Mouse (Mus musculus) olfactory bulb, adult 2 months (tissue): ENCODE results near the gene Fosl2. TPM values are rescaled to one million over a fixed set of nuclear protein-coding genes. Genes with fewer than 3 reads are reported as not detected.

ENCODE experiments used
- H3K27ac ChIP-seq: fragments of 200-500 bp; 2 replicates; pipeline ENCODE4 v1.5.1; 2012; ENCODE audit warnings: low read depth, low read length; ENCODE audit not compliant: insufficient read depth
- H3K4me1 ChIP-seq: fragments of 200-500 bp; 2 replicates; pipeline ENCODE4 v1.6.1; 2012; ENCODE audit warnings: low read length; ENCODE audit not compliant: control insufficient read depth, insufficient read depth
- H3K4me3 ChIP-seq: fragments of 200-500 bp; 2 replicates; pipeline ENCODE4 v1.5.1; 2012; ENCODE audit warnings: mild to moderate bottlenecking, low read depth, low read length, moderate library complexity; ENCODE audit not compliant: insufficient read depth
- CTCF ChIP-seq: fragments of 200-500 bp; IDR thresholded peaks from 2 replicates; pipeline ENCODE4 v1.5.1; 2012; ENCODE audit warnings: low read depth, mild to moderate bottlenecking, low read length, moderate library complexity; ENCODE audit not compliant: insufficient read depth
- POLR2A ChIP-seq: fragments of 200-500 bp; IDR thresholded peaks from 2 replicates; pipeline ENCODE4 v1.6.1; 2012; ENCODE audit warnings: mild to moderate bottlenecking, low read depth, low read length, moderate library complexity; ENCODE audit not compliant: insufficient read depth
- WGBS: fragments of 180-500 bp; shearing (Covaris S2); methylation state at CpG from one replicate; pipeline ENCODE4 v1.1.7; 2018; 5-methylcytosine and 5-hydroxymethylcytosine counted together
- polyA plus RNA-seq: library from polyadenylated mRNA; stranded (reverse); fragments of >200 nt; gene quantifications from 2 replicates; pipeline ENCODE4 v1.2.4, GENCODE M21; 2012; ENCODE audit warnings: low replicate concordance; ENCODE audit not compliant: missing spikeins, insufficient read depth, insufficient read length

Fosl2 gene
- polyA plus RNA-seq, 1 experiment, result not detected

- WGBS, result 85% methylated on average over 5 of the region's 5 CpGs
- Histone ChIP-seq H3K4me1 (peaks cover 11% of the 10 kb centered on the region), H3K27ac (no peak overlapping the region), H3K4me3 (no peak overlapping the region)
- TF ChIP-seq CTCF, result no peak
- TF ChIP-seq POLR2A, result no peak
Observed at GRCm38 (mm10) chr5:32191259-32191658, 55.7 kb downstream of the Fosl2 start.

DNA sequence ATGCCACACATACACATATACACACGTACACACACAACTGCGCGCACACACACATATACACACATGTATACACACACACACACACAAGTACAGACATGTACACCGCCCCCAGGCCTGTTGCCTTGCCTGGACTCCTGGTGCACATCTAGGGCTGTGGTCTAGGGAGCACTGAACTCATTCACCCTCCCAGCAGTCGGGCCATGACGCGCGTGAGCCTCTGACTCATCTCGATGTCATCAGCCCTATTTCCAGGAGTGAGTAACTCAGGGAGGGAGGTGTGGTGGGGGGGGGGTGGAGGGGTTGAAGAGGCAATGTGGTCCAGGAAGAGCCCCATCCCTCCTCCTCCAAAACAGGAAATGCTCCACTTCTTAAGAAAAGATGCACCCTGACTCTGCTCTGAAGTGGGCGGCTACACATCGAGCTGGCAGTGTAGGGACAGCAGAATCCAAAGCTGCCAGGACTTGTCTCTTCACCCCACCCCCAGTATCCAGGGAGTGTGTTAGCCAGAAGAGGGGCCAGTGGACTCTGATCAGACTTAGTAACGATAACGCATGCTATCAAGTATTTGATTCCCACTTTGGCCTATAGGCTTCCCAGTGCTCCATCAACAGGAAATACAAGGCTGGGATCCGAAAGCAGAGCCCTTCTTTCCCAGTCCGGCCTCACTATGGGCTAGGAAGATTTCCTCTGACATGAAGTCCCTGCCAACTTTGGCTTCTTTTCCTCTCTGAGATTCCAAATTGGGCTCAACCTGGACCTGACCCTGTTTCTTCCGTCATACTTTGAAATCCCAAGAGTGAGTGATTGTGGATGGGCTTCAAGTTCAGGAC is 56.6 kb downstream of the Fosl2 start:
- 62% methylated on average over 16 of the region's 16 CpGs for WGBS
- Histone ChIP-seq H3K27ac (no peak overlapping the region), H3K4me1 (peaks cover 11% of the 10 kb centered on the region), H3K4me3 (no peak overlapping the region)
- TF ChIP-seq POLR2A (no peak), CTCF (no peak)

- TF ChIP-seq POLR2A (no peak), CTCF (no peak)
- H3K27ac ChIP-seq, result no peak overlapping the region
- H3K4me1 ChIP-seq, result peaks cover 18% of the 10 kb centered on the region
- H3K4me3 ChIP-seq, result no peak overlapping the region
- 87% methylated on average over 4 of the region's 4 CpGs for WGBS
Observed at GRCm38 (mm10) chr5:32194236-32194635, 58.6 kb downstream of the Fosl2 start.

DNA sequence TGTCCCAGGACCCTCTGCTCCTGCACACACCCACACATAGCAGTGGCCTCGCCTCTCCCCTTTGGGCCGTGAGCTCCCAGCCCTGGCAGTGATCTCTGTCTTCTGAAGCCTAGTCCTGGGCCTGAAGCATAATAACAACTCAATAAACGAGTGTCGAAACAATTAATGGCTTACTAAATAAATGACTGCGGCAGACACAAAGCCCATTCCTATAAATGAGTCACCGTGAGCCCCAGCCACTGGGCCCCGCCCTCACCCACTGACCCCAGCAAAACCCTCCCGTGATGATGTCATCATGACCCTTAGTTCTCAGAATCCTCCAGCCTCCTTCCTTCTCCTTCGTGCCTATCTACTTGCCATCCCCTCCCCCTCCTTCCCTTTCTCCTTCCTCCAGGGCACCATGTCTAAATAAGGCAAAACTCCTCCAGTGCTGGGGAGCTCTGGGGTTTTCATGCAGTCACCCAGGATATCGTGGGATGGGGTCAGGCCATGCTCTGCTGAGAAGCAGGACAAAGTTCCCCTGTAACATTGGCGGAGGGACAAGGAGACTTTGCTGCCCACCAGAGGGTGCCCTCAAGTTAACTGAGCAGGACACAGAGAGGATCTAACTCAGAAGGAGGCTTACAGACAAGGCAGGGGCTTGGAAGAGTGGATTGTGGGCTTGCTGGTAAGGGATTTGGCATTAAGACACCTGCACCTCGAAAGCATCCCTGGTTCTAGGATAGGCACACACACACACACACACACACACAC is 60.4 kb downstream of the Fosl2 start:
- peaks cover 25% of the 10 kb centered on the region for H3K4me1 ChIP-seq
- no peak overlapping the region for H3K27ac ChIP-seq
- no peak for TF ChIP-seq CTCF
- no peak for TF ChIP-seq POLR2A
- H3K4me3 ChIP-seq, result no peak overlapping the region
- 68% methylated on average over 12 of the region's 12 CpGs for WGBS

DNA sequence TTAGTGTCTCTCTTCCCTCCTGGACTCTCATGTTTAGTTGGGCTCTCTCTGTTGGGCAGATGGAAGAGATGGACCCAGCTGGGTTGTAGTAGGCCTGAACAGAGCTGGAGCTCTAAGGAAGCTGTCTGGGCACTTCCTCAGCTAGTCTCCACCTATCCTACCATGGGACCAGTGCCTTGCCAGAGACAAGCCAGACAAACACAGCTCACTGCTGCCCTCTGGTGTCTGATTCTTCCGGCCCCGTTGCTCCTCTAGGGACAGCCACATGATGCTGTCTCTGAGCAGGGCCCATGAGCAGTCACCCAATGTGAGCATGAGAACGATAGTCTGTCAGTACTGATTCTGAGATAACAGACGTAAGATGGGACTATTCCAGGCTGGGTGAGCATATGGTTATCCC is 62.1 kb downstream of the Fosl2 start:
- H3K4me3 ChIP-seq, result no peak overlapping the region
- TF ChIP-seq POLR2A (no peak), CTCF (peak; percentile 76; the same call in 1 of the 2 replicates)
- no peak overlapping the region for H3K27ac ChIP-seq
- peaks cover 20% of the 10 kb centered on the region for H3K4me1 ChIP-seq
- WGBS, result 20% methylated on average over 4 of the region's 4 CpGs

DNA sequence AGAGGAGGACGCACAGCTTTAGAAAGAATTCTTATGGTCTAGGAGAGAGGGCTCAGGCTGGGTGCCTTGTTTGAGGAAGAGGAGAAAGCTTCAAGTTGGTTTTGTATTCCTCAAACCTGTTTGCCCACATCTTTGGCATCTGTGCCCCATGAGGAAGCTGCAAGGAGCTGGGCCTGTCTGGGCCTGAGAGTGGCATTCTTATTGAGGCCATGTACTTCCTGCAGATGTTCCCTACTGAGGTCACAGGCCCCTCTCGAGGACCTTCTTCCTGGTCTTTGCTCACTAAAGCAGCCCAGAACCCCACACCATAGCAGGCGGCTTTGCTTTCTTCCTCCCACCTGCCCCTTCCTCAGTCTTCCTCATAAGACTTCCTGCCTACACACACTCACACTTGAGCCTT is 63.5 kb downstream of the Fosl2 start:
- 91% methylated on average over 3 of the region's 3 CpGs for WGBS

DNA sequence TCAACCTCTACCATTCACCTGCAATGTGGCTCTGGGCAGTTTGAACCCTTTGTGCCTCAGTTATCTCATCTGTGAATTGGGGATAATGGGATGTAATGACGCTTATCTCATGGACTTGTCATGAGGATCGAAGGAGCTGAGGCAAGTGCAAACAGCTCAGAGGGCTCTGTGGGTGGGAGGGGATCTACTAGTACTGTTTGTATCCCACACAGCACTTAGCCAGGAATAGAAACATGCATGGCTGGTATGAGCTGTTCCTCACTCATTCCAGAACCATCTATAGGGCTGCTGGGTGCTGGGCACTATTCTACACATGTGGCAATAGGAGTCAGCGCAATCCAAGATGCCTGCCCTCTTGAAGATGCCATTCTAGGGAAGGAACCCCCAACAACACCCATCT is 64.0 kb downstream of the Fosl2 start:
- H3K27ac ChIP-seq, result peak overlapping the region; percentile 12; the same call in 1 of the 2 replicates
- no peak for TF ChIP-seq CTCF
- TF ChIP-seq POLR2A, result no peak
- WGBS, result 79% methylated on average over 3 of the region's 3 CpGs
- peaks cover 20% of the 10 kb centered on the region for H3K4me1 ChIP-seq
- no peak overlapping the region for H3K4me3 ChIP-seq

More for the DNA sequence above, 63.5 kb downstream of the Fosl2 start:
- TF ChIP-seq CTCF, result no peak
- TF ChIP-seq POLR2A, result no peak
- Histone ChIP-seq H3K4me1 (peaks cover 20% of the 10 kb centered on the region), H3K4me3 (no peak overlapping the region), H3K27ac (no peak overlapping the region)

- Histone ChIP-seq H3K27ac (no peak overlapping the region), H3K4me3 (no peak overlapping the region), H3K4me1 (peaks cover 3% of the 10 kb centered on the region)
- no peak for TF ChIP-seq POLR2A
- 0 out of 2 replicates have a peak, but pooled peaks have one; percentile 10 for TF ChIP-seq CTCF
- 85% methylated on average over 4 of the region's 4 CpGs for WGBS
Observed at GRCm38 (mm10) chr5:32204653-32205052, 69.1 kb downstream of the Fosl2 start.

DNA sequence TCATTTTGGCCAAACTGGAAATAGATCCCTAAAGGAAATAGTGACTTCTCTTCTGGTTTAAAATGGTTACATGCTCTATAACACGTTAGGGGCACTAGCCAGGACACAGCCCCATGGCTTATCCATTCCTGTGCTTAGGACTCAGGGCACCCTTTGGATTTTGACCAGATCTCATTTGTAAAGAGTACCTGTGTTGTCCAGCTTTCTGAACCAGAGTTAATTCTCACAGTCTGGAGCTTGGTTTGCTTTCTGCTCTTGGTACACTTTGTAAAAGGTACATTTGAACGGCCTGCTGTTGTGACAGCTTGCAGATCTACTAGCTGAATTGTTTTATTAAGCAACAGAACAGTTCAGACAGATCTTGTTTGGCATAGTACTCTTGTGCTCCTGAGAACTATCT is 71.1 kb downstream of the Fosl2 start:
- WGBS, result 70% methylated on average over 2 of the region's 2 CpGs
- H3K4me3 ChIP-seq, result no peak overlapping the region
- H3K4me1 ChIP-seq, result no peaks in the 10 kb centered on the region
- TF ChIP-seq POLR2A (no peak), CTCF (no peak)
- H3K27ac ChIP-seq, result no peak overlapping the region

Other genes starting within 250 kb of the Fosl2 start
- not detected in 2 replicates for gene Plb1, start 96.9 kb downstream of the Fosl2 start, polyA plus RNA-seq